Mouse (Mus musculus) left cerebral cortex, adult 2 months (tissue): ENCODE results near the gene Mki67. TPM values are rescaled to one million over a fixed set of nuclear protein-coding genes. Genes with fewer than 3 reads are reported as not detected.

ENCODE experiments used
- DNase-seq, 2 experiments: peaks; one replicate each; pipeline ENCODE4 v3.0.0; 2021 to 2022; ENCODE audit warnings: low spot score in 2 of 2, mixed read lengths in 1 of 2; ENCODE audit errors: extremely low spot score in 1 of 2
- H3K27ac ChIP-seq: fragments of 200-600 bp; 2 replicates; pipeline ENCODE4 v1.8.1; 2022
- H3K4me3 ChIP-seq: fragments of 200-600 bp; 2 replicates; pipeline ENCODE4 v1.8.1; 2022
- CTCF ChIP-seq: fragments of 200-600 bp; IDR thresholded peaks from 2 replicates; pipeline ENCODE4 v1.8.1; 2022; ENCODE audit warnings: antibody characterized with exemption, mild to moderate bottlenecking, moderate library complexity
- intact Hi-C: fragments of 180-260 bp; cut with DNase I; formaldehyde crosslinking; loops from one replicate; pipeline ENCODE4 v1.15.1; 2025
- total RNA-seq, 2 experiments: library from RNA; stranded (reverse); gene quantifications; 2 replicates each; pipeline ENCODE4 v1.2.3; 2021

Mki67 gene
- total RNA-seq, 2 experiments from 2014 or later = 0.35 to 0.41 TPM

GRCm38 (mm10) chr7:135659314-135659935, 56.7 kb downstream of the Mki67 start:
- no peak for TF ChIP-seq CTCF
- DNase-seq = no peak
- Histone ChIP-seq H3K27ac (no peak overlapping the region), H3K4me3 (no peak overlapping the region)
- intact Hi-C loops = no loop called here

- intact Hi-C loops = no loop called here
- Histone ChIP-seq H3K4me3 (no peak overlapping the region), H3K27ac (no peak overlapping the region)
- TF ChIP-seq CTCF = no peak
- no peak for DNase-seq
Observed at GRCm38 (mm10) chr7:135658150-135658549, 58.0 kb downstream of the Mki67 start.

GRCm38 (mm10) chr7:135655113-135655512, 61.0 kb downstream of the Mki67 start:
- no peak for TF ChIP-seq CTCF
- Histone ChIP-seq H3K4me3 (no peak overlapping the region), H3K27ac (no peak overlapping the region)
- intact Hi-C loops = no loop called here
- no peak for DNase-seq

GRCm38 (mm10) chr7:135654288-135654687, 61.9 kb downstream of the Mki67 start:
- TF ChIP-seq CTCF = no peak
- intact Hi-C loops = no loop called here
- Histone ChIP-seq H3K27ac (no peak overlapping the region), H3K4me3 (no peak overlapping the region)
- DNase-seq = no peak

- intact Hi-C loops = no loop called here
- H3K4me3 ChIP-seq = no peak overlapping the region
- TF ChIP-seq CTCF = no peak
- no peak for DNase-seq
- H3K27ac ChIP-seq = no peak overlapping the region
Observed at GRCm38 (mm10) chr7:135653601-135654000, 62.6 kb downstream of the Mki67 start.

- intact Hi-C loops = no loop called here
- DNase-seq = no peak
- H3K4me3 ChIP-seq = no peak overlapping the region
- no peak for TF ChIP-seq CTCF
- no peak overlapping the region for H3K27ac ChIP-seq
Observed at GRCm38 (mm10) chr7:135652781-135653180, 63.4 kb downstream of the Mki67 start.

- DNase-seq = no peak
- Histone ChIP-seq H3K27ac (no peak overlapping the region), H3K4me3 (peak overlapping the region; percentile 27)
- no peak for TF ChIP-seq CTCF
- intact Hi-C loops = no loop called here
Observed at GRCm38 (mm10) chr7:135651831-135652511, 64.2 kb downstream of the Mki67 start.

- intact Hi-C loops = no loop called here
- DNase-seq = no peak
Observed at GRCm38 (mm10) chr7:135650061-135650460, 66.1 kb downstream of the Mki67 start.

GRCm38 (mm10) chr7:135649306-135649705, 66.9 kb downstream of the Mki67 start:
- H3K27ac ChIP-seq = no peak overlapping the region
- no peak for DNase-seq
- intact Hi-C loops = no loop called here
- no peak for TF ChIP-seq CTCF
- H3K4me3 ChIP-seq = no peak overlapping the region

More at GRCm38 (mm10) chr7:135650061-135650460, 66.1 kb downstream of the Mki67 start:
- Histone ChIP-seq H3K27ac (no peak overlapping the region), H3K4me3 (no peak overlapping the region)
- TF ChIP-seq CTCF = no peak

- intact Hi-C loops = no loop called here
- TF ChIP-seq CTCF = no peak
- no peak overlapping the region for H3K27ac ChIP-seq
- DNase-seq = no peak
- no peak overlapping the region for H3K4me3 ChIP-seq
Observed at GRCm38 (mm10) chr7:135648821-135649220, 67.3 kb downstream of the Mki67 start.

GRCm38 (mm10) chr7:135646976-135647375, 69.2 kb downstream of the Mki67 start:
- no peak overlapping the region for H3K4me3 ChIP-seq
- H3K27ac ChIP-seq = no peak overlapping the region
- intact Hi-C loops = no loop called here
- no peak for TF ChIP-seq CTCF
- DNase-seq = no peak

GRCm38 (mm10) chr7:135644452-135644851, 71.7 kb downstream of the Mki67 start:
- no peak for DNase-seq
- intact Hi-C loops = no loop called here
- Histone ChIP-seq H3K4me3 (no peak overlapping the region), H3K27ac (no peak overlapping the region)
- no peak for TF ChIP-seq CTCF
